Mouse (Mus musculus) lung, postnatal 0 days (tissue): Measurements from ENCODE around the gene Gnpat.

ENCODE experiments used
- CTCF ChIP-seq: IDR thresholded peaks from 2 replicates; pipeline ENCODE4 v1.5.1; 2016; ENCODE audit warnings: antibody characterized with exemption, mild to moderate bottlenecking
- EP300 ChIP-seq: IDR thresholded peaks from 2 replicates; pipeline ENCODE4 v1.6.1; 2016; ENCODE audit warnings: antibody characterized with exemption, mild to moderate bottlenecking, control low read depth

GRCm38 (mm10) chr8:124820125-124820524, 42.7 kb upstream of the Gnpat start:
- TF ChIP-seq CTCF (no peak), EP300 (no peak)
